Mouse (Mus musculus): Measurements from ENCODE around the gene Aspdh.

DNA sequence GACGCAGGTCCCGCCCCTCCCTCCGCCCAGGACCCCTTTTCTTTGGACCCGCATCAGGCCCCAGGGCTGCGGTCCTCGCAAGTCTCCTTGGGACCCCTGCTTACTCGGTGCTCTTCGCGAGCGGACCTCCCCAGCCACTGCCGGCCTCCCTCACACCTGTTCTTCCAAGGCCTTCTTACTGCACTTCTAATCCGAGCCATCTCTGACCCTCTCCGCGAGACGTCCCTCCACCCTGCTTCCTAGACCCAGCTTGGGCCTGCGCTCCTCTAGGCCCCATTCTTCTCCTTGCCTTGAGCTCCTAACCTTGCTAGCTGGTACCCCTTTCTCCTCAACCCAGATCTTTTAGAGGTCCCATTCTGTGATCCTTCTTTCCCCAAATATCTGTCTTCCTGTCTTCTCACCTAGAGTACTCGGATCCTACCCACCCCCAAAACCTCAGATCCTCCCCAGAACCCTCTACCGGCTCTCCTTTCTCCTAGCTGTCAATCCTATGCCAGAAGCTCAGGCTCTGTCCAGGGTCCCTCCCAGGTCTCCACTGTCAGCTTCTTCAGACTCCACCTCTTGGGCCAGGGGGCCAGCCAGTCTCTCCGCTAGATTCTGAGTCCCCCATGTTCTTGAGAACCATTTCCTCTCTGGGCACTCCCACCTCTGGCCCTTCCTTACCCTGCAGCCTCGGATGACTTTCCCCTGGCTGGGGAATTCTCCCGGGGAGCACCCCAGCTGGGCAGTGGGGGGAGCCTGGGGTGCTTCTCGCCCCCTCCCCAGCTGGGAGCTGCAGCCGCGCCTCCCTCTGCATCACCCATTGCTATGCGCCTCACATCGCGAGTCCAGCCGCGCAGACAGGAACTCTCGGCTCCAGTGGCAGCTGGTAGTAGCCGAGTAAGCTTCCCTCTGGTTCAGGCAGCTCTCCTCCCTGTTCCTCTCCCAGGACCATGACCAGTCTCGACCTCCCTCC is 35.4 kb upstream of the Aspdh start:
- TF ChIP-seq POLR2A (IDR thresholded peaks at IDR 0.05; ENCODE audit: insufficient read depth, low read depth, low read length): no peak
- TF ChIP-seq CTCF (IDR thresholded peaks at IDR 0.05; ENCODE audit: insufficient read depth, low read depth, low read length): no peak

Data from olfactory bulb, adult 2 months (tissue).